Mouse (Mus musculus): ENCODE data around the gene Stip1. TPM values are rescaled to one million over a fixed set of nuclear protein-coding genes. Genes with fewer than 3 reads are reported as not detected.
"Not testable (repeated sequence)": the region's sequence is repeated elsewhere in the genome, so short reads cannot be mapped to it uniquely, and the experiment has no call there.

The Stip1 gene
- polyA plus RNA-seq, 1 experiment, result 215 TPM

GRCm38 (mm10) chr19:7077666-7078065 is 37.9 kb upstream of the Stip1 start:
- 63% methylated on average over 9 of the region's 9 CpGs for WGBS
- no peak for TF ChIP-seq POLR2A (IDR thresholded peaks at IDR 0.05; ENCODE audit: borderline replicate concordance, insufficient read depth, low read length)
- peaks cover under 1% of the 10 kb centered on the region; the same call in 1 of the 2 replicates for H3K4me1 ChIP-seq (ENCODE audit: control insufficient read depth, insufficient read depth, low read length)
- no peak for DNase-seq
- H3K27me3 ChIP-seq (ENCODE audit: control insufficient read depth, insufficient read depth, low read length), result no peaks in the 10 kb centered on the region
- H3K4me3 ChIP-seq (replicated peaks; ENCODE audit: insufficient read depth, low read depth, low read length), result no peak overlapping the region
- no peak overlapping the region for H3K27ac ChIP-seq (ENCODE audit: insufficient read depth, low read length)

- H3K27ac ChIP-seq (ENCODE audit: insufficient read depth, low read length); H3K4me1 ChIP-seq (ENCODE audit: control insufficient read depth, insufficient read depth, low read length); H3K4me3 ChIP-seq (replicated peaks; ENCODE audit: insufficient read depth, low read depth, low read length); H3K27me3 ChIP-seq (ENCODE audit: control insufficient read depth, insufficient read depth, low read length); DNase-seq: not testable (repeated sequence)
- WGBS, result 94% methylated on average over 11 of the region's 11 CpGs
Observed at GRCm38 (mm10) chr19:7075336-7075735, 35.6 kb upstream of the Stip1 start.

- Histone ChIP-seq H3K27me3 (ENCODE audit: control insufficient read depth, insufficient read depth, low read length) (no peaks in the 10 kb centered on the region), H3K4me3 (replicated peaks; ENCODE audit: insufficient read depth, low read depth, low read length) (no peak overlapping the region), H3K4me1 (ENCODE audit: control insufficient read depth, insufficient read depth, low read length) (peaks cover 9% of the 10 kb centered on the region), H3K27ac (ENCODE audit: insufficient read depth, low read length) (no peak overlapping the region)
- no peak for DNase-seq
- 67% methylated on average over 12 of the region's 12 CpGs for WGBS
- TF ChIP-seq POLR2A (IDR thresholded peaks at IDR 0.05; ENCODE audit: borderline replicate concordance, insufficient read depth, low read length) (no peak), CTCF (IDR thresholded peaks at IDR 0.05; ENCODE audit: borderline replicate concordance, insufficient read depth, low read depth, low read length) (no peak)
Observed at GRCm38 (mm10) chr19:7073997-7074781, 34.4 kb upstream of the Stip1 start.

- WGBS, result 29% methylated on average over 6 of the region's 6 CpGs
- no peaks in the 10 kb centered on the region for H3K27me3 ChIP-seq (ENCODE audit: control insufficient read depth, insufficient read depth, low read length)
- H3K4me3 ChIP-seq (replicated peaks; ENCODE audit: insufficient read depth, low read depth, low read length), result no peak overlapping the region
- TF ChIP-seq POLR2A (IDR thresholded peaks at IDR 0.05; ENCODE audit: borderline replicate concordance, insufficient read depth, low read length) (no peak), CTCF (IDR thresholded peaks at IDR 0.05; ENCODE audit: borderline replicate concordance, insufficient read depth, low read depth, low read length) (no peak)
- H3K27ac ChIP-seq (ENCODE audit: insufficient read depth, low read length), result no peak overlapping the region
- no peak for DNase-seq
- peaks cover 25% of the 10 kb centered on the region for H3K4me1 ChIP-seq (ENCODE audit: control insufficient read depth, insufficient read depth, low read length)
Observed at GRCm38 (mm10) chr19:7072221-7072620, 32.5 kb upstream of the Stip1 start.

GRCm38 (mm10) chr19:7070775-7071174 is 31.0 kb upstream of the Stip1 start:
- DNase-seq, result no peak
- Histone ChIP-seq H3K4me3 (replicated peaks; ENCODE audit: insufficient read depth, low read depth, low read length) (no peak overlapping the region), H3K27ac (ENCODE audit: insufficient read depth, low read length) (no peak overlapping the region), H3K4me1 (ENCODE audit: control insufficient read depth, insufficient read depth, low read length) (peaks cover 36% of the 10 kb centered on the region), H3K27me3 (ENCODE audit: control insufficient read depth, insufficient read depth, low read length) (no peaks in the 10 kb centered on the region)
- TF ChIP-seq CTCF (IDR thresholded peaks at IDR 0.05; ENCODE audit: borderline replicate concordance, insufficient read depth, low read depth, low read length) (no peak), POLR2A (IDR thresholded peaks at IDR 0.05; ENCODE audit: borderline replicate concordance, insufficient read depth, low read length) (no peak)
- 77% methylated on average over 4 of the region's 4 CpGs for WGBS

GRCm38 (mm10) chr19:7069781-7070763 is 30.3 kb upstream of the Stip1 start:
- peaks cover 36% of the 10 kb centered on the region for H3K4me1 ChIP-seq (ENCODE audit: control insufficient read depth, insufficient read depth, low read length)
- H3K4me3 ChIP-seq (replicated peaks; ENCODE audit: insufficient read depth, low read depth, low read length), result no peak overlapping the region
- peak in 1 of 2 experiments; percentile 10 for DNase-seq
- no peak for TF ChIP-seq POLR2A (IDR thresholded peaks at IDR 0.05; ENCODE audit: borderline replicate concordance, insufficient read depth, low read length)
- no peak for TF ChIP-seq CTCF (IDR thresholded peaks at IDR 0.05; ENCODE audit: borderline replicate concordance, insufficient read depth, low read depth, low read length)
- 64% methylated on average over 35 of the region's 35 CpGs for WGBS
- no peaks in the 10 kb centered on the region for H3K27me3 ChIP-seq (ENCODE audit: control insufficient read depth, insufficient read depth, low read length)
- no peak overlapping the region for H3K27ac ChIP-seq (ENCODE audit: insufficient read depth, low read length)

- Histone ChIP-seq H3K4me3 (replicated peaks; ENCODE audit: insufficient read depth, low read depth, low read length) (no peak overlapping the region), H3K27me3 (ENCODE audit: control insufficient read depth, insufficient read depth, low read length) (no peaks in the 10 kb centered on the region), H3K27ac (ENCODE audit: insufficient read depth, low read length) (no peak overlapping the region), H3K4me1 (ENCODE audit: control insufficient read depth, insufficient read depth, low read length) (peaks cover 36% of the 10 kb centered on the region)
- 38% methylated on average over 11 of the region's 11 CpGs for WGBS
- TF ChIP-seq POLR2A (IDR thresholded peaks at IDR 0.05; ENCODE audit: borderline replicate concordance, insufficient read depth, low read length) (no peak), CTCF (IDR thresholded peaks at IDR 0.05; ENCODE audit: borderline replicate concordance, insufficient read depth, low read depth, low read length) (peak; percentile 12; the same call in 1 of the 2 replicates)
- DNase-seq, result peak; percentile 38 to 46
Observed at GRCm38 (mm10) chr19:7068661-7069531, 29.1 kb upstream of the Stip1 start.
